Mouse (Mus musculus) ovary, postnatal 10 days (tissue): ENCODE measurements around the gene Camta1.
A peak's percentile ranks its signal among the peaks of the same experiment; 100 is the strongest.

Experiments used
- DNase-seq: peaks from one replicate; pipeline ENCODE4 v3.0.0; 2022; ENCODE audit warnings: low spot score

The Camta1 gene

GRCm38 (mm10) chr4:151385985-151386700, 475.5 kb downstream of the Camta1 start:
- no peak for DNase-seq

GRCm38 (mm10) chr4:151377731-151378130, 483.9 kb downstream of the Camta1 start:
- no peak for DNase-seq

- no peak for DNase-seq
Measured at GRCm38 (mm10) chr4:151376234-151376633, 485.4 kb downstream of the Camta1 start.

- DNase-seq, result no peak
Measured at GRCm38 (mm10) chr4:151372855-151373566, 488.7 kb downstream of the Camta1 start.

- DNase-seq, result no peak
Measured at GRCm38 (mm10) chr4:151366941-151367545, 494.6 kb downstream of the Camta1 start.

GRCm38 (mm10) chr4:151360976-151361673, 500.6 kb downstream of the Camta1 start:
- no peak for DNase-seq

- no peak for DNase-seq
Measured at GRCm38 (mm10) chr4:151355505-151355904, 506.2 kb downstream of the Camta1 start.

GRCm38 (mm10) chr4:151352791-151353190, 508.9 kb downstream of the Camta1 start:
- no peak for DNase-seq

- no peak for DNase-seq
Measured at GRCm38 (mm10) chr4:151352249-151352648, 509.4 kb downstream of the Camta1 start.

GRCm38 (mm10) chr4:151351757-151352156, 509.9 kb downstream of the Camta1 start:
- DNase-seq, result no peak

GRCm38 (mm10) chr4:151347620-151348019, 514.1 kb downstream of the Camta1 start:
- DNase-seq, result no peak

GRCm38 (mm10) chr4:151346673-151347072, 515.0 kb downstream of the Camta1 start:
- no peak for DNase-seq

- no peak for DNase-seq
Measured at GRCm38 (mm10) chr4:151344811-151345210, 516.9 kb downstream of the Camta1 start.

- DNase-seq, result no peak
Measured at GRCm38 (mm10) chr4:151339421-151339820, 522.3 kb downstream of the Camta1 start.

- DNase-seq, result no peak
Measured at GRCm38 (mm10) chr4:151338931-151339330, 522.7 kb downstream of the Camta1 start.

- no peak for DNase-seq
Measured at GRCm38 (mm10) chr4:151337543-151337942, 524.1 kb downstream of the Camta1 start.

- no peak for DNase-seq
Measured at GRCm38 (mm10) chr4:151336413-151336812, 525.3 kb downstream of the Camta1 start.

- peak; percentile 17 for DNase-seq
Measured at GRCm38 (mm10) chr4:151334951-151335742, 526.5 kb downstream of the Camta1 start.

- DNase-seq, result no peak
Measured at GRCm38 (mm10) chr4:151332074-151332849, 529.4 kb downstream of the Camta1 start.

- DNase-seq, result no peak
Measured at GRCm38 (mm10) chr4:151330983-151331382, 530.7 kb downstream of the Camta1 start.

- DNase-seq, result no peak
Measured at GRCm38 (mm10) chr4:151328071-151328470, 533.6 kb downstream of the Camta1 start.
